Mouse (Mus musculus) testis, postnatal 10 days (tissue): Measurements from ENCODE around the gene Eif4e.

Experiments
- DNase-seq: peaks from one replicate; pipeline ENCODE4 v3.0.0; 2021; ENCODE audit warnings: low spot score

The Eif4e gene

DNA sequence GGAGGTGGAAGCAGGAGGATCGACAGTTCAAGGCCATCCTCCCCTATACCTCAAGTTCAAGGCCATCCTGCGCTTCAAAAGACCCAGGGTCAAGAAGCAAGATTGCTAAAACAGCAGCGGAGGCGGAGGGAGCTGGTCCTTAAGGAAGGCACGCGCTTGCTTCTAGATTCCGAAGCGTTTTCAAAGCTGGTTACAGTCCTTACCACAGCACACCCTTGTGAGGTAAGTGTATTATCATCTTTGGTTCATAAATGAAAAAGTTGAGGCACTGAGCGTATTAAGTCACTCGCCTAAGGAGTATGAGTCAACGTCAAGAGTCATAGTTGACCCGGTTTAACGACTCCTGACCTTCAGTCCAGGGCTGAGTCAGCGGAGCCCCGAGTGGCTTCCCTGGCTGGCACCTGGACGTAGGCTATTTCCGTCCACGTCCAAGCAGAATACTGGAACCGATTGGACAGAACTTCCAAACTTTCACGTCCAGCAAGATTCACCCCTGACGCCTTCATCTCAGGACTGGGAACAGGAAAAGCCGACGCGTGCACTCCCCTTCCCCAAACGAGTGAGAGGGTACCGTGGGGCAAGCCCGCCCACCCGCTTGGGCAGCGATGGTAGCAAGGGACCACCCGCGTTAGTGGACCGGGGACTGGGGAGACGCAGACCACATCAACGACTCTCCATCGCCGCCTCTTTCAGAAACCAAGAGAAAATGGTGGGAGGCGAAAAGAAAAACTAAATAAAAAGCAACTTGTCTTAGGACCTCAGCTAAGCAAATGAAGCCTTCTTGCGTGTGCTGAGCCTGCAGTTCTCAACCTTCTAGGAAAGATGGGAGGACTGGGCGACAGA, at the start of gene Eif4e:
Gene Eif4e (plus strand): TSS at position 107 of the 843 bp plus-strand sequence.
- peak; percentile 61 for DNase-seq

GRCm38 (mm10) chr3:138479489-138479888, 46.5 kb upstream of the Eif4e start:
- DNase-seq, result no peak

DNA sequence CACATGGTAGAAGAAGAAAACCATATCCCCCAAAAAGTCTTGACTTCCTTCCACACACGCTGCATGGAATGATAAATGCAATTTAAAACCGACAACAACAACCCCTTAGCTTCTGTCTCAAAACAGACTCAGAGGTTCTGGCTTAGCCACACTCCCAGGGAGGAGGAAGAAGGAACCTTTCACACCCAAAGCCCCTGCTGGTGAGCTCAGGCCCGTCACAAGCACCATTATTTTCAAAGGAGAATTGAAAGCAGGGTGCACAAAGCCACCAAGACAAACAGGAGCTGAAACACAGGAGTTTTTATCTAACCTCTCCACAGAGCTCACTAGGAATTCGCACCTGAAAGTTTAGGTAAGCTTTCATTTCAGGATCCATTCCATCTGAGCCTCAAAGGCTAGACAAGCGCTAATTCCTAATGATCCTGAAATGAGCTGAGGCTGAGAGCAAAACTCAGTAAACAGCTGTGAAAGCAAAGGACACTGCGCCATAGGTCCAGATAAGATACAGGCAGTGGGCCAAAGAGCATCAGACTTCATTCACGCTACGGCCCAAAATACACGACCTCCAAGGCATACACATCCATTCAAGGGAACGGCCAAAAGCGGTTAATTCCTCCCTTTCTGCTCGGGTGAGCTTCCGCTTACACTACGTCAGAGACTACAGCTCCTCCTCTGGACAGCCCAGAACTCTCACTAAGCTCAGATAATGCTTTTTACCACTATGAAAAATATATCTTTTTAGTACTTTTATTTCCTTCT, 44.3 kb upstream of the Eif4e start:
- no peak for DNase-seq

GRCm38 (mm10) chr3:138483240-138483639, 42.7 kb upstream of the Eif4e start:
- no peak for DNase-seq

GRCm38 (mm10) chr3:138488584-138489326, 37.2 kb upstream of the Eif4e start:
- peak; percentile 71 for DNase-seq

DNA sequence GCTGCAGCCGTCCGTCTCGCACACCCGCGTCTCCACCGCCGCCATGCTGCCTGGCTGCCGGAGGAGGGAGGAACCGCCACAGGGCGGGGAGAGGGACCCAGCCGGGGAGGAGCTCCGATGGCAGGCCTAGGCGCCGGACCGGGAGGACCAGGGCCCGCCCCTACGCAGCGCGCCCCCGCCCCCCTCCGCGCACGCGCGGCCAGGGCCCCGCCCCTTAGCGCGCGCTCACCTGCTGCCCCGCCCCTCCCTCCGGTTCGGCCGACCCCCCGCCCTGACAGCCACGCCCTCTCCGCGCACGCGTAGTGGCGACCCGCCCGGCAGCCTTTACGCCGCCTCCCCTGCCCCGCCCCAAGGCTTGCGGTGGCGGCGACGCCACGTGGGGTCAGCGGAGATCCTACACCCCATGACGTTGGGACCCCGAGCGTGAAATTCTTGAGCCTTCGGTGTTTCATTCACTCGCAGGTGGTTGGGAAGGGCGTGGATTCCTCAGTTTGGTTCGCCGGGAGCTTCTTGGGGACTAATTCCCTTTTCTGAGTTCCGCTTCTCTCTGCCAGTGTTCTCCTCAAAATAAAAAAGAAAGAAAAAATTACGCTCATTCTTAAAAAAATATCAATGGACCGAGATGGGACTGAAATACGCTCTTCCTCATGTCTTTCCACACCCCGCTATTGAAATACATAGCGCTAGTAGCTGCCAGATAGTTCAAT, 36.5 kb upstream of the Eif4e start, which contains the start of gene Metap1:
Gene Metap1 (minus strand): TSS at position 189 of the 707 bp plus-strand sequence.
- DNase-seq, result peak; percentile 100

GRCm38 (mm10) chr3:138490034-138490337, 36.0 kb upstream of the Eif4e start:
- DNase-seq, result no peak

GRCm38 (mm10) chr3:138493668-138494067, 32.3 kb upstream of the Eif4e start:
- no peak for DNase-seq

- no peak for DNase-seq
Observed at GRCm38 (mm10) chr3:138494565-138494964, 31.4 kb upstream of the Eif4e start.

- DNase-seq, result no peak
Observed at GRCm38 (mm10) chr3:138495166-138496145, 30.5 kb upstream of the Eif4e start.

GRCm38 (mm10) chr3:138498731-138499130, 27.2 kb upstream of the Eif4e start:
- no peak for DNase-seq

- no peak for DNase-seq
Observed at GRCm38 (mm10) chr3:138499854-138500740, 25.9 kb upstream of the Eif4e start.

- DNase-seq, result no peak
Observed at GRCm38 (mm10) chr3:138503754-138504153, 22.2 kb upstream of the Eif4e start.

- peak; percentile 64 for DNase-seq
Observed at GRCm38 (mm10) chr3:138506749-138507148, 19.2 kb upstream of the Eif4e start.

GRCm38 (mm10) chr3:138509581-138509980, 16.4 kb upstream of the Eif4e start:
- no peak for DNase-seq

- no peak for DNase-seq
Observed at GRCm38 (mm10) chr3:138510471-138510870, 15.5 kb upstream of the Eif4e start.

GRCm38 (mm10) chr3:138513243-138513642, 12.7 kb upstream of the Eif4e start:
- DNase-seq, result no peak

- DNase-seq, result no peak
Observed at GRCm38 (mm10) chr3:138514749-138515148, 11.2 kb upstream of the Eif4e start.

DNA sequence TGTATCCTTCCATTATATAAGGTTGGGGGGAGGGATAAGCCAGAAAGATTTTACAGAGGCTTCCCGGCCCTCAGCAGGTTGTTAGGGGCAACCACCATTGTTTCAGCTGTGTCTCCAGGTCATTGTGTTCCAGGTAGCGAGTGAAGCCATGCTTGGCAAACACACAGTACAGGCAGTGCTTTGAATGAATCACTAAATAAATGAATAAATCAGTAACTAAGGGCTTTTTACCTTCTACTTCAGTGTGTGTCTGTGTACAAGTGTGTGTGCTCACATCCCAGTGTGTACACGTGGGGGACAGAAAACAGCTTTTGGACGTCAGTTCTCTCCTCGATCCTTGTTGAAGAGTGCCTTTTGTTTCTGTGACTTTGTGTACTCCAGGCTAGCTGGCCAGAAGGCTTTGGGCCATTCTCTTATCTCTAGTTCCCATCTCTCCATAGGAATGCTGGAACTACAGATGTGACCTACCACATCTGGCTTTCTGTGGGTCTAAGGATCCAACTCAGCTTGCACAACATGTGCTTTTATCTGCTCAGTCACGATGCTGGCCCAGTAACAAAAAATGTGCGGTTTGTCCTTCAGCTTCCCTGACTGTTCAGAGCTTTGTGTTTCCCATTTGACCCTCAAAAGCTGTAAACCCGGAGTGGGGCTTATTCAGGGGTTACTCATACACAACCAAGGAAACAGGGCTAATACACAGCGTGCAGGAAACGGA, 10.2 kb upstream of the Eif4e start:
- DNase-seq, result no peak
